Mouse (Mus musculus): ENCODE measurements around the gene Ccnl2.

GRCm38 (mm10) chr4:155777816-155778215 lies 34.5 kb upstream of the Ccnl2 start:
- no peak for TF ChIP-seq CTCF (IDR thresholded peaks at IDR 0.05; ENCODE audit: borderline replicate concordance, insufficient read depth, low read length)
- TF ChIP-seq POLR2A (IDR thresholded peaks at IDR 0.05; ENCODE audit: low read depth, low read length): no peak

All from embryonic fibroblast, embryonic 13.5 days (primary cell).